Mouse (Mus musculus) liver, embryonic 16.5 days (tissue): ENCODE measurements around the gene Stox2. TPM values are rescaled to one million over a fixed set of nuclear protein-coding genes. Genes with fewer than 3 reads are reported as not detected.

ENCODE experiments used
- ATAC-seq: fragments of 200-750 bp; cut with Nextera tagmentation; 2 replicates; pipeline ENCODE4 v1.8.0; 2017; ENCODE audit warnings: low read depth, mild to moderate bottlenecking, moderate number of reproducible peaks, moderate library complexity
- H3K27ac ChIP-seq: fragments of 300-500 bp; sonication (generic); 2 replicates; pipeline ENCODE4 v1.5.1; 2014; ENCODE audit warnings: mild to moderate bottlenecking, low read length
- H3K27me3 ChIP-seq: fragments of 300-500 bp; sonication (generic); 2 replicates; pipeline ENCODE4 v1.6.1; 2014; ENCODE audit warnings: low read depth, low read length, mixed read lengths; ENCODE audit not compliant: control insufficient read depth, insufficient read depth
- H3K36me3 ChIP-seq: fragments of 300-500 bp; sonication (generic); 2 replicates; pipeline ENCODE4 v1.6.1; 2014; ENCODE audit warnings: mild to moderate bottlenecking; ENCODE audit not compliant: control insufficient read depth, insufficient read depth
- H3K4me1 ChIP-seq: fragments of 300-500 bp; sonication (generic); 2 replicates; pipeline ENCODE4 v1.6.1; 2014; ENCODE audit warnings: low read depth, low read length, mixed read lengths; ENCODE audit not compliant: control insufficient read depth
- H3K4me2 ChIP-seq: fragments of 300-500 bp; sonication (generic); 2 replicates; pipeline ENCODE4 v1.6.1; 2014; ENCODE audit warnings: low read depth, low read length, mixed read lengths
- H3K4me3 ChIP-seq: fragments of 300-500 bp; sonication (generic); 2 replicates; pipeline ENCODE4 v1.5.1; 2014; ENCODE audit warnings: low read depth, mild to moderate bottlenecking, low read length
- H3K9ac ChIP-seq: fragments of 300-500 bp; sonication (generic); 2 replicates; pipeline ENCODE4 v1.6.1; 2014; ENCODE audit warnings: low read depth, low read length
- H3K9me3 ChIP-seq: fragments of 300-500 bp; sonication (generic); replicated peaks from 2 replicates; pipeline ENCODE4 v1.6.1; 2016; ENCODE audit warnings: low read length; ENCODE audit not compliant: control insufficient read depth
- WGBS: fragments of 180-500 bp; shearing (Covaris S2); extraction: QIAGEN DNeasy Blood & Tissue Kit; methylation state at CpG from one replicate; pipeline ENCODE4 v1.1.7; 2014; ENCODE audit not compliant: insufficient replicate concordance; 5-methylcytosine and 5-hydroxymethylcytosine counted together
- polyA plus RNA-seq: library from polyadenylated mRNA; unstranded; fragments of >200 nt; fragmentation: Nextera tagmentation; extraction: Ambion mirVana; gene quantifications from 2 replicates; pipeline ENCODE4 v1.2.1, GENCODE M21; 2015

The Stox2 gene
- polyA plus RNA-seq, 1 experiment from 2014 or later = 0.30 TPM

GRCm38 (mm10) chr8:47335940-47336339 is 110.2 kb downstream of the Stox2 start:
- Histone ChIP-seq H3K36me3 (no peaks in the 10 kb centered on the region), H3K4me3 (no peak overlapping the region), H3K27ac (no peak overlapping the region), H3K9me3 (no peaks in the 10 kb centered on the region), H3K27me3 (no peaks in the 10 kb centered on the region), H3K4me2 (no peak overlapping the region), H3K9ac (no peak overlapping the region), H3K4me1 (no peaks in the 10 kb centered on the region)
- WGBS = 74% methylated on average over 4 of the region's 4 CpGs
- no peak for ATAC-seq

GRCm38 (mm10) chr8:47334223-47334757 is 111.9 kb downstream of the Stox2 start:
- Histone ChIP-seq H3K4me1 (no peaks in the 10 kb centered on the region), H3K4me2 (no peak overlapping the region), H3K9ac (no peak overlapping the region), H3K36me3 (no peaks in the 10 kb centered on the region), H3K9me3 (no peaks in the 10 kb centered on the region), H3K27ac (no peak overlapping the region), H3K27me3 (no peaks in the 10 kb centered on the region), H3K4me3 (no peak overlapping the region)
- WGBS = 54% methylated on average over 9 of the region's 9 CpGs
- no peak for ATAC-seq

- ATAC-seq = no peak
- Histone ChIP-seq H3K4me2 (no peak overlapping the region), H3K36me3 (no peaks in the 10 kb centered on the region), H3K27ac (no peak overlapping the region), H3K4me3 (no peak overlapping the region), H3K9me3 (no peaks in the 10 kb centered on the region), H3K4me1 (no peaks in the 10 kb centered on the region), H3K27me3 (no peaks in the 10 kb centered on the region), H3K9ac (no peak overlapping the region)
- WGBS = 13% methylated on average over 1 of the region's 1 CpGs
Measured at GRCm38 (mm10) chr8:47332941-47333340, 113.2 kb downstream of the Stox2 start.

GRCm38 (mm10) chr8:47330982-47331381 is 115.2 kb downstream of the Stox2 start:
- no peak overlapping the region for H3K9ac ChIP-seq
- H3K9me3 ChIP-seq = no peaks in the 10 kb centered on the region; the same call in 1 of the 2 replicates
- H3K27me3 ChIP-seq = no peaks in the 10 kb centered on the region
- no peak overlapping the region for H3K4me3 ChIP-seq
- no peaks in the 10 kb centered on the region for H3K36me3 ChIP-seq
- ATAC-seq = no peak
- H3K4me2 ChIP-seq = no peak overlapping the region
- WGBS = 70% methylated on average over 5 of the region's 5 CpGs
- H3K4me1 ChIP-seq = no peaks in the 10 kb centered on the region
- H3K27ac ChIP-seq = no peak overlapping the region

- Histone ChIP-seq H3K27me3 (no peaks in the 10 kb centered on the region), H3K27ac (no peak overlapping the region), H3K36me3 (no peaks in the 10 kb centered on the region), H3K9me3 (no peaks in the 10 kb centered on the region; the same call in 1 of the 2 replicates), H3K4me3 (no peak overlapping the region), H3K4me1 (no peaks in the 10 kb centered on the region), H3K9ac (no peak overlapping the region), H3K4me2 (no peak overlapping the region)
- no peak for ATAC-seq
- 59% methylated on average over 8 of the region's 8 CpGs for WGBS
Measured at GRCm38 (mm10) chr8:47326348-47326747, 119.8 kb downstream of the Stox2 start.

GRCm38 (mm10) chr8:47324117-47324820 is 121.9 kb downstream of the Stox2 start:
- WGBS = 42% methylated on average over 16 of the region's 16 CpGs
- no peaks in the 10 kb centered on the region for H3K27me3 ChIP-seq
- H3K4me3 ChIP-seq = no peak overlapping the region
- H3K4me1 ChIP-seq = no peaks in the 10 kb centered on the region
- no peak overlapping the region for H3K4me2 ChIP-seq
- H3K9ac ChIP-seq = no peak overlapping the region
- H3K27ac ChIP-seq = no peak overlapping the region
- no peak for ATAC-seq
- no peaks in the 10 kb centered on the region for H3K36me3 ChIP-seq
- H3K9me3 ChIP-seq = no peaks in the 10 kb centered on the region; the same call in 1 of the 2 replicates

GRCm38 (mm10) chr8:47321282-47321681 is 124.9 kb downstream of the Stox2 start:
- no peak for ATAC-seq
- no peaks in the 10 kb centered on the region for H3K36me3 ChIP-seq
- H3K4me2 ChIP-seq = no peak overlapping the region
- no peaks in the 10 kb centered on the region for H3K9me3 ChIP-seq
- WGBS = 53% methylated on average over 5 of the region's 5 CpGs
- no peak overlapping the region for H3K27ac ChIP-seq
- H3K27me3 ChIP-seq = no peaks in the 10 kb centered on the region
- no peaks in the 10 kb centered on the region for H3K4me1 ChIP-seq
- H3K4me3 ChIP-seq = no peak overlapping the region
- no peak overlapping the region for H3K9ac ChIP-seq

- H3K27me3 ChIP-seq = no peaks in the 10 kb centered on the region
- no peaks in the 10 kb centered on the region for H3K9me3 ChIP-seq
- 50% methylated on average over 2 of the region's 2 CpGs for WGBS
- H3K36me3 ChIP-seq = no peaks in the 10 kb centered on the region
- ATAC-seq = no peak
- H3K9ac ChIP-seq = no peak overlapping the region
- no peak overlapping the region for H3K4me3 ChIP-seq
- H3K4me2 ChIP-seq = no peak overlapping the region
- H3K4me1 ChIP-seq = no peaks in the 10 kb centered on the region
- H3K27ac ChIP-seq = no peak overlapping the region
Measured at GRCm38 (mm10) chr8:47320707-47321106, 125.5 kb downstream of the Stox2 start.

GRCm38 (mm10) chr8:47318468-47318867 is 127.7 kb downstream of the Stox2 start:
- Histone ChIP-seq H3K4me3 (no peak overlapping the region), H3K9me3 (no peaks in the 10 kb centered on the region), H3K27ac (no peak overlapping the region), H3K4me1 (no peaks in the 10 kb centered on the region), H3K9ac (no peak overlapping the region), H3K36me3 (no peaks in the 10 kb centered on the region), H3K4me2 (no peak overlapping the region), H3K27me3 (no peaks in the 10 kb centered on the region)
- ATAC-seq = no peak
- WGBS = 61% methylated on average over 3 of the region's 3 CpGs
